Mouse (Mus musculus): ENCODE measurements at regions not wholly inside any gene's neighbourhood (a gene's known extent, or its start where the extent isn't known, plus 50 kb on each side); places are given as distances from the start of the nearest gene placed in this dataset.

DNA sequence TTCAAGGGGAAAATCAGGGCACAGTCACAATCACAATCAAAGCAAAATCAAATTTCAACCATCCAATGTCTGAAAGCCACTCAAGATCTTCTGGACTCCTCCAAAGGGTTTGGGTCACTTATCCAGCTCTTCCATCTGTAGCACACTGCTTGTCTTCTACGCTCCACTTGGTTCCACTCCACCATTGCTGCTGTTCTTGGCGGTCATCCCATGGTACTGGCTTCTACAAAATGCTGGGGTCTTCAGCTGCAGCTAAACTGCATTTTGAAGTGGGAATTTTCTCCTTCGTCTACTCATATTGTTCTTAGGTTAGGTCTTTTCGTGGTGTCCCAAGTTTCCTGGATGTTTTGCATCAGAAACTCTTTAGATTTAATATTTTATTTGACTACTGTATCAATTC is 162.7 kb downstream of the Ice1 start:
- no peak for DNase-seq (ENCODE audit: low read depth, low spot score)

DNA sequence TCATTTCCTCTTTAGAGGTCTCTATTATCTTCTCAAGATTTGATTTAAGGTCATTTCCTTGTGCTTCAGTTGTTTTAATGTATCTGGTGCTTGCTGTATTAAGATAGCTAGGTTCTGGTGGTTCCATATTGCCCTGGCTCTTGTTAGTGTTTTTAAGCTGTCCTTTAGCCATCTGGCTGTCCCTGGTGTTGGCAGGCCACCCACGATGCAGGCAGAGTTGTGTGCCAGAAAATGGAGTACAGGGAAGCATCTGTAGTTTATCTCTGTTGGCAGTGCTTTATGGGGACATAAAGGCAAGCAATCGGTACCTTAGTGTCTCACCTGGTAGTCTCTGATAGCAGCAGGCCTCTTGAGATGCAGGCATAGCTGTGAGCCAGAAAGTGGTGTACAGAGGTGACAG is 162.1 kb downstream of the Ice1 start:
- DNase-seq (ENCODE audit: low read depth, low spot score), result no peak

DNA sequence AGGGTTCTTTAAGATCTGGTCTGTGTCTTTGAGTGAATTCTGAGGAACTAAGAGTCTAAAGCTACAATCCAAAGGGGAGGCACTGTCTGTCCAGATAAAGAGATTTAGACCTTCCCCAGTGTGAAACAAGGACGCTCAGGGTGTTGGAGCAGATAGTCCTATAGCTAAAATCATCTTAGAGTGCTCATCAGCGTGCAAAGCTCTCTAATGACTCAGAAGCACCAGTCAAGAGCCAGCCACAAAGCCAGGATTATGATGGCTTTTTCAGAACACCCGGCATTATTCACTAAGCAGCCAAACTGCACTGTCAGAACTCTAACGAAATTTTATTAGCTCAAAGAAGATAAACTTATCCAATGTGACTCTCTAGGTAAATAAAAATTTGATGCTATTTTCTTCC is 138.1 kb downstream of the Ice1 start:
- DNase-seq (ENCODE audit: low read depth, low spot score), result no peak
